Mouse (Mus musculus) heart, postnatal 0 days (tissue): ENCODE data around the gene Cby1.

Experiments used
- CTCF ChIP-seq: IDR thresholded peaks from 2 replicates; pipeline ENCODE4 v1.5.1; 2016; ENCODE audit warnings: antibody characterized with exemption, control low read depth, low read depth
- EP300 ChIP-seq: IDR thresholded peaks from 2 replicates; pipeline ENCODE4 v1.6.1; 2016; ENCODE audit warnings: antibody characterized with exemption, low read depth

GRCm38 (mm10) chr15:79683146-79683545, 24.1 kb downstream of the Cby1 start:
- no peak for TF ChIP-seq CTCF
- no peak for TF ChIP-seq EP300
